Mouse (Mus musculus) midbrain, embryonic 10.5 days (tissue): ENCODE measurements around the gene Gm10037. TPM values are rescaled to one million over a fixed set of nuclear protein-coding genes. Genes with fewer than 3 reads are reported as not detected.
"Not testable (repeated sequence)": the region's sequence is repeated elsewhere in the genome, so short reads cannot be mapped to it uniquely, and the experiment has no call there.

ENCODE experiments used
- DNase-seq: peaks from one replicate; pipeline ENCODE4 v3.0.0-alpha.2; 2017; ENCODE audit warnings: low spot score
- H3K27ac ChIP-seq: fragments of 300-500 bp; sonication (generic); replicated peaks from 2 replicates; pipeline ENCODE4 v1.5.1; 2016; ENCODE audit warnings: mild to moderate bottlenecking
- H3K27me3 ChIP-seq: fragments of 300-500 bp; sonication (generic); 2 replicates; pipeline ENCODE4 v1.6.1; 2016; ENCODE audit warnings: low read depth, mild to moderate bottlenecking; ENCODE audit not compliant: poor library complexity, severe bottlenecking
- H3K36me3 ChIP-seq: fragments of 300-500 bp; sonication (generic); 2 replicates; pipeline ENCODE4 v1.6.1; 2016; ENCODE audit warnings: mild to moderate bottlenecking, moderate library complexity
- H3K4me1 ChIP-seq: fragments of 300-500 bp; sonication (generic); 2 replicates; pipeline ENCODE4 v1.6.1; 2016
- H3K4me3 ChIP-seq: fragments of 300-500 bp; sonication (generic); 2 replicates; pipeline ENCODE4 v1.5.1; 2016; ENCODE audit warnings: mild to moderate bottlenecking, moderate library complexity
- H3K9me3 ChIP-seq: fragments of 300-500 bp; sonication (generic); replicated peaks from 2 replicates; pipeline ENCODE4 v1.6.1; 2016; ENCODE audit warnings: mild to moderate bottlenecking
- WGBS: fragments of 180-500 bp; shearing (Covaris S2); methylation state at CpG from one replicate; pipeline ENCODE4 v1.1.7; 2016; 5-methylcytosine and 5-hydroxymethylcytosine counted together
- polyA plus RNA-seq: library from polyadenylated mRNA; unstranded; fragments of >200 nt; fragmentation: Nextera tagmentation; extraction: Ambion mirVana; gene quantifications from 2 replicates; pipeline ENCODE4 v1.2.1, GENCODE M21; 2016

Gene Gm10037
- 1.8 TPM in 2 replicates for polyA plus RNA-seq

DNA sequence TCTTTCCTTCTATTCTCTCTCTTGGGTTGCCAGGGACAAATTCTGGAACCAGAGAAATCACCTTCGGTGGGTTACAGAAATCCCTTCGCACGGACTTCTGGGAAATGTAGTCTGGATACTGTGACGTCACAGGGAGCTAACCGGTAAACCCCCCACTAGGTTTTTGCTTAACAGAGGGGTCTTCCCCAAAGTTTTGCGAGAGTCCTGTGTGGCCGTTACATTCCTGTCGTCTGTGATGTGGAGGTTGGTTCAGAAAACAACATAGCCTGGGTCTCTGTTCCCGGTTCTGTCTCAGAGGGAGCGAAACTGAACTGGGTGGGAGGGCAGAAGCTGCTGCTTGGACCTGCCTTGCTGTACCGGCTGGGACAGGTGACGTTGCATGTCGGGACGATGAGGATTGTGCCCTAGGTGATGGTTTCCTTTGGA lies at the start of gene Gm10037:
Gene Gm10037, plus strand, starts transcription at position 196 of the 426 bp plus-strand sequence.
- Histone ChIP-seq H3K4me3 (peak within 1 kb of the TSS; percentile 61), H3K36me3 (peaks cover 13% of the 10 kb centered on the region), H3K27me3 (no peaks in the 10 kb centered on the region), H3K4me1 (peaks cover 7% of the 10 kb centered on the region), H3K27ac (peak within 1 kb of the TSS; percentile 78), H3K9me3 (peaks cover 8% of the 10 kb centered on the region)
- DNase-seq = peak; percentile 43
- 3% methylated on average over 14 of the region's 14 CpGs for WGBS

DNA sequence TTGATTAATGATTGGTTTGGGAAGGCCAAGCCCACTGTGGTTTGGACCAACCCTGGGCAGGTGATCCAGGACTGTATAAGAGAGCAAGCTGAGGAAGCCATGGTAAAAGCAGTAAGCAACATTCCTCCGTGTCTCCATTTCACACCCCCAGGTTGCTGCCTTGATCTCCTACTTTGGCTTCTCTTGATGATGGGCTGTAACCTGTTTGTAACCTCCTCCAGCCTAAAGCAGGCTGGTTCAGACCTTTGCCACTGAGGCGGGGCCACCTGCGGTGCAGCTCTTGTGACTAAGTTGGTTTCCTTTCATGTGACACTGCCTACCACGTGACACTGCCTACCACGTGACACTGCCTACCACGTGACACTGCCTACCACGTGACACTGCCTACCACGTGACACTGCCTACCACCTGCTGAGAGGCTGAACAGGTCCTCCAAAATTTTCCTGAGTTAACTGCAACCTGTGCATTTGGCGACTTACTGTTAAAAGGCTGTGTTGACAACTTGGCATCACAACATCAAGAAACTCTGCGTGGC lies 38.9 kb upstream of the Gm10037 start:
- Histone ChIP-seq H3K27me3 (no peaks in the 10 kb centered on the region), H3K27ac (no peak overlapping the region), H3K4me1 (no peaks in the 10 kb centered on the region), H3K36me3 (peaks cover 28% of the 10 kb centered on the region), H3K4me3 (no peak overlapping the region), H3K9me3 (no peaks in the 10 kb centered on the region; the same call in 1 of the 2 replicates)
- DNase-seq = no peak
- WGBS = 92% methylated on average over 10 of the region's 10 CpGs

DNA sequence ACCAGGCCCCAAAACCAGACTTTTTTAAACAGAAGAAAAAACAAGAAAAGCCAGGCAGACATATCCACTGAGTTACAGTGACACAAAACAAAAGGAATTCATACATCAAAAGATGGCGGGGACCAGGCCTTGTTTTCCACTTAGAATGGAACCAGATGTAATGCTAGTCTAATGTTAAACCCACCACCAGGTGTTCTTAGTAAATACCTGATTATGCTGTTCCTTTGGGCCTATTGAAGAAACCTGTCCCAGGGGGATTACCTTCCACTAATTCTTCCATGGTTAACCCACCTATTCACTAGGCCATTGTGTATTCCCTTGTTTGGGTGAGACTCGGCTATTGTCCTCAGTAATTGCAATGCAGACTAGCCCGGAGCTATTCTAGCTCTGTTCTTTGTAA lies 32.3 kb upstream of the Gm10037 start:
- no peak for DNase-seq
- Histone ChIP-seq H3K9me3 (no peaks in the 10 kb centered on the region), H3K27ac (no peak overlapping the region), H3K27me3 (no peaks in the 10 kb centered on the region), H3K4me3 (no peak overlapping the region), H3K36me3 (no peaks in the 10 kb centered on the region), H3K4me1 (no peaks in the 10 kb centered on the region)
- WGBS = 76% methylated on average over 3 of the region's 3 CpGs

DNA sequence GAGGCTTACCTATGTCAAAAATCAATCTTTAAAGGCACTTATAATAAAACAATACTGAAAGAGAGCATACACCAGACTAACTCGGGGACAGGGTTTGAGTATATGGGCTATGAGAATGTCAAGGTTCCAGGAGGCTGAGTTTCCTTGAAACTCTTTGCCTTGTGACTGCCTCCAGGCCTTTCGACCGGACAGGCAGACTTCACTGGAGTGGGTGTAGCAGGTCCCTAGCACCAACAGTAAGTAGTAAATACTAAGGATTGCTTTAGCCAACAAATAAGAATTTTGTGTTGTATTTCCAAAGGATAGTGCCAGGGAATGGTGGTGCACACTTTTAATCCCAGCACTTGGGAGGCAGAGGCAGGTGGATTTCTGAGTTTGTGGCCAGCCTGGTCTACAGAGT lies 31.8 kb upstream of the Gm10037 start:
- not testable (repeated sequence) for H3K27me3 ChIP-seq, DNase-seq, H3K9me3 ChIP-seq, H3K27ac ChIP-seq, H3K4me1 ChIP-seq, H3K4me3 ChIP-seq, H3K36me3 ChIP-seq
- 93% methylated on average over 3 of the region's 3 CpGs for WGBS

DNA sequence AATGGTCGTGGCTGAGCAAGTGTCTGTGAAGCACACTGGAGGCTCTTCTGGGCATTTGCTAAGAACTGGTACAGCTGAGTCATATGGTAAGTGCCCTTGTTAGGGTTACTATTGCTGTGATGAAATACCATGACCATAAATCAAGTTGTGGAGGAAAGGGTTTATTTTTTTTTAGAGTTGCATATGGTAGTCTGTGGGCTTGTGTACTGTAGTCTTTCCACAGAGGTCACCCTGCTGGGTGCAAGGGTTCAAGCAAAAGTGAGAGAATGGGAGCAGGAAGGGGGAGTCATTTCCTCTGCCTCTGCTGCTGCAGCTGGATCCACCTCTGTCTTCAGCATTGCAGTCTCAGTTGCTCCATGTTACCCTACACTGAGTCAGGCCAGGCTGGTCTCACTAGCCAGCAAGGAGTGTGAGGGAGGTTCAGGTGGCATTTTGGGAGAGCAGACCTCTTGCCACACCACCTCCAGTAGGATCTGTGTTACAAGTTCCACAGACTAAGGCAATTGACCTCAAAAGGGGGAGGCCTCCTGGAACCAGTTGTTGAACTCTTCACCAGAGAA lies 19.2 kb upstream of the Gm10037 start:
- Histone ChIP-seq H3K9me3 (peaks cover 5% of the 10 kb centered on the region; the same call in 1 of the 2 replicates), H3K4me3 (no peak overlapping the region), H3K27me3 (no peaks in the 10 kb centered on the region), H3K4me1 (peaks cover 3% of the 10 kb centered on the region; the same call in 1 of the 2 replicates), H3K27ac (no peak overlapping the region), H3K36me3 (0 out of 2 replicates have a peak, but pooled peaks cover 10% of the 10 kb centered on the region)
- 75% methylated on average over 1 of the region's 1 CpGs for WGBS
- no peak for DNase-seq

DNA sequence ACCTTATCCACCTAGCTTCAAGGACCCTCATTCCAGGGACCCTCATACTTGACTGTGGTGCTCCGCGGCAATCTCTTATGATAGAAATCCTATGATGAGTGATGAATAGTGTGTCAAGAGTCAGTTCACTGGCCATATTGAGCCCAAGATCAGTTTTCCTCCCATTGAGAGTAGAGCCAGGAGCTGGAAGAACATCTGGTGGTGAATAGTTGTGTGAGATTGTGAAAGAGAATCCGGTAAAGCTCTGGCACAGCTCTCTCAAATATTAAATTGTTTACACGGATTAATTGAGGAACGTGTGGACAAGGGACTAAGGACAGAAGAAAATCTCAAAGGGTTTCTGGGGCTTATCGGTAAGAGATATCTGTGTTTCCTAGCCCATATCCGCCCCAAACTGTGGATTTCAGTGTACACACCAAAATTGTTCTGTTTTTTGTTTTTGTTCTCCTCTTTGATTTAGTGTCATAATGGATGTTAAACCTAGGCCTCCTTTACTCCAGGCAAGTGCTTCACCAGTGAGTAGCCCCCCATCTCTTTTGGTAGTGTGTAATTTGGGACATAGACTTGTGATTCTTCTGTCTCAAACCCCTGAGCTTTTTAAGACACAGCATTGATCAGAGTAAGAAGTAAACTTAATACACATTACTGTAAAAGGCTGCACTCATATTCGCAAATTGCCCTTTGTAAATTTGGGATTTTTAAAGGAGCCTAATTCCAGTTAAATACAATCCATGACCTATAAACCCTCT lies 17.8 kb upstream of the Gm10037 start:
- H3K27ac ChIP-seq = peak overlapping the region; percentile 90
- peaks cover 14% of the 10 kb centered on the region for H3K36me3 ChIP-seq
- peaks cover 3% of the 10 kb centered on the region; the same call in 1 of the 2 replicates for H3K4me1 ChIP-seq
- peaks cover 8% of the 10 kb centered on the region; the same call in 1 of the 2 replicates for H3K9me3 ChIP-seq
- no peaks in the 10 kb centered on the region for H3K27me3 ChIP-seq
- WGBS = 74% methylated on average over 8 of the region's 8 CpGs
- DNase-seq = no peak
- H3K4me3 ChIP-seq = peak overlapping the region; percentile 86

DNA sequence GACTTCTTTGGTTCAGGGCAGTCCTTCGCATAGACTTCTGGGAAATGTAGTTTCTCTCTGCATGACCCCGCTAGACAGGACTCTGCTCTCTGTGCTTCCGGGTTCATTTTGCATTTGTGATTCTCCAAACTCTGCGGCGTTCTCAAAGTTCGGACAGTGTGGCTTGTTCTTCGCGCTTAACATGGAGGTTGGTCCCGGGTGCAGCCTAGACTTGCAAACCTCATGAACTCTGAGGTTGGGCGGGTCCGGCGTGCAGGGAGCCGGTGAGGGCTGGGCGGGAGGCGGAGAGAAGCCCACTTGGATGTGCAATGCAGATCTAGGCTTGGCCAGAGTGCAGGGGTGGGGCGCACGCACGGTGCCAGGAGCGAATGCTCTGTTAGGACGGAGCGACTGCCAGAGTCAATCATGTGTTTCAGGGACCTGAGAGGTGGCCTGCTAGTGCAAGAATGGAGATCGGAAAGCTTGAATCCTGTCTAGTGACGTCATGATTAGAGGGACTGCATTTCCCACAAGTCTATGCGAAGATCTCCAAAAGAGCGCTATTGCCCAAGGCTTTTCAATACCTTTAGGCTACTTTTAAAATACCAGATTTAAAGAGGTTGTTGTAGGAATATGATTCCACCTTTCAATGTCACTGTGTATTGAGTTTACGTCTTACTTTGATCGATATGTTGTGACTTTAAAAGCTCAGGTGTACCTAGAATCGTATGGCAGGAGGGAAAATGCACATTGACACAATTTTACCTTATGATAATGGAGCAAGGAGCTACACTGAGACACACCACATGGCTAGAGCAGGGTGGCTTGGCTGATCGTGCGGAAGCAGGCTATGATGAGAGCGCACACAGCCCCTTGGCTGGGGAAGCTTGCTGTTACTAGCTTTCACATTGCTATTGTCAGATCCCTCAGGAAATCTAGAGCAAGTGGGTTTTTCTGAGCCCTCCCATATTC lies 16.9 kb upstream of the Gm10037 start, which contains the start of gene Zfp273:
Gene Zfp273, plus strand, starts transcription at position 31 of the 951 bp plus-strand sequence.
- H3K27me3 ChIP-seq = no peaks in the 10 kb centered on the region
- H3K4me1 ChIP-seq = peaks cover 3% of the 10 kb centered on the region; the same call in 1 of the 2 replicates
- peaks cover 12% of the 10 kb centered on the region; the same call in 1 of the 2 replicates for H3K9me3 ChIP-seq
- peak within 1 kb of the TSS; percentile 86 for H3K4me3 ChIP-seq
- DNase-seq = peak; percentile 81
- H3K27ac ChIP-seq = peak within 1 kb of the TSS; percentile 90
- peaks cover 22% of the 10 kb centered on the region for H3K36me3 ChIP-seq
- 6% methylated on average over 31 of the region's 31 CpGs for WGBS

DNA sequence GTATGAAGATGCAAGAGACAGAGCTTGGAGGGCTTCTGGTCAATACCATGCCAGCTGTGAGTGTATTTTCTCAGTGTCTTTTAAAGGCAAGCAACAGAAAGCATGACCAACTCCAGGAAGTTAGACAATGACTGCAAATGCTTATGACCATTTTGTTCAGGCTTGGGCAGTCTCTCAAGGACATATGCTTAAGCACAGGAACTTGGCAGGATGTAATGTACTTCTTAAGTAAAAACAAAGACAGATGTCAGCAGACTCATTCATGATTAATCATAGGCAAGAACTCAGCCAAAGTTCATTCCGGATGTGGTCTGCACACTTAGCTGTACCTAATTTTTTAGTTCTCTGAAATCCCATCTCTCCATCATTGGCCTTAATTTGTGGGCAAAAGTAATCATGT lies 12.3 kb upstream of the Gm10037 start:
- H3K36me3 ChIP-seq = peaks cover 52% of the 10 kb centered on the region

DNA sequence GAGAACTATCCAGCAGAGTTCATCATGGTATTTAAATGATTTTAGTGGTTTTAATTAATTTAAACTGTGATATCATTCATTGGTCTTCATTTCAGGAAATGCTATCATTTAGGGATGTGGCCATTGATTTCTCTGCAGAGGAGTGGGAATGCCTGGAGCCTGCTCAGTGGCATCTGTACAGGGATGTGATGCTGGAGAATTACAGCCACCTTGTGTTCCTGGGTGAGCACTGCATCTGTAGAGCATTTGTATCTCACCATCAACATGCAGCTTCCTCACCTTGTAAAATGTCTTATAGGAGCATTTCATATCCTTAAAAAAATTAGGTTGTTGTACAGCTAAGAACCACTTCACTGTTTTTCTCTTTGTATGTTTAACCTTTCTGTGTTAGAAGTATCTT lies 2.2 kb downstream of the Gm10037 start:
- not testable (repeated sequence) for DNase-seq, H3K4me3 ChIP-seq, H3K27ac ChIP-seq, H3K36me3 ChIP-seq, H3K27me3 ChIP-seq, H3K9me3 ChIP-seq, H3K4me1 ChIP-seq

More for the DNA sequence above, 12.3 kb upstream of the Gm10037 start:
- no peaks in the 10 kb centered on the region for H3K27me3 ChIP-seq
- 98% methylated on average over 1 of the region's 1 CpGs for WGBS
- peaks cover 3% of the 10 kb centered on the region; the same call in 1 of the 2 replicates for H3K4me1 ChIP-seq
- no peak for DNase-seq
- peaks cover 25% of the 10 kb centered on the region; the same call in 1 of the 2 replicates for H3K9me3 ChIP-seq
- H3K4me3 ChIP-seq = no peak overlapping the region
- H3K27ac ChIP-seq = no peak overlapping the region

DNA sequence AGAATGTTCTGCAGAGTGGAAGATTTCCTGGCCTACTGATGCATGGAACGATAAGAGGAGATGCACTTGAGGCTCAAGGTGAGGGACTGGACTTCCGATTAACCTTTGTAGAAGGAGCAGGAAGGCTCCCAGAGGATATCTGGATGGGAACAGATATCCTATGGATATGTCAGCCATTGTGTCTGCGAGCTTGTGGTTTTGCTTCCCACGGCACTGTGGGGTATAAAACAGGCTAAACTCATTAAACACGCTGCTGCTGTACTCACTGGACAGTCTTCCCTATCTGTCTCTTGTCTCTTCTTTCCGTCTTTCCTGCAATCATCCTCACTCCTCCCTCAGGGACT lies 12.8 kb downstream of the Gm10037 start:
- Histone ChIP-seq H3K27me3 (no peaks in the 10 kb centered on the region), H3K36me3 (no peaks in the 10 kb centered on the region), H3K9me3 (no peaks in the 10 kb centered on the region), H3K27ac (no peak overlapping the region; the same call in 1 of the 2 replicates), H3K4me3 (peak overlapping the region; percentile 53), H3K4me1 (peaks cover 10% of the 10 kb centered on the region)
- DNase-seq = no peak
- WGBS = 55% methylated on average over 6 of the region's 6 CpGs

DNA sequence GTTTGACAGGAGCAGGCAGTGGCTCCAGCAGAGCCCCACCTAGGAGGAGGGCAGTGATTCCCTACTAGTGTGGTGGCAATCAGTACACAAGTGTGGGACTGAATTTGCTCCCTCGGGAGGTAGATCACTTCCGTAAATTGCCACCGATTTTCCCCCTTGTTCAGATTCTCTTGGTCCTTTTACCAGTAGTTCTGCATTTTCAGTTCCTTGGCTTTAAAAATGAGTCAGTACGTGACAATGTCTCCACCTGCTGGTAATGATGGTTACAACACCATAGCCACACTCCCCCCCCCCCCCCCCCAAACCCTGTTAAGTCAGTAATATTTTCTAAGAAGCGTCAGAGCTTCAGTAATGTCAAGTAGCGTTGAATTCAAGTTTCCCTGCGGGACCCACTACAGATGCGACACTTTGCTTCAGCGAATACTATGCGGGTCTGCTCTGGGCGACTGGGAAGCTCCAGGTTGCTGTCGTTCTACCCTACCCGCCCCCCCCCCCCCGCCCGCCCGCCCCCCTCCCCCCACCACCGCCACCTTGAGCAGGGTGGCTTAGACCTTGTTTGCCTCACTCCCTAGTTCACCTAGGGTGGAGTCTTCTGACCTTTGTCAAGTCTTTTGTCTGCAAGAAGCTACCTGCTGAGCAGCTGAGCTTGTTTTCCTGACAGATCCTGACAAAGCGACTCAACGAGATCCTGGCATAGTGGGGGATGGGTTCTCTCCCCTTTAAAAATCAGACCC lies 13.4 kb downstream of the Gm10037 start:
- H3K4me3 ChIP-seq = peak overlapping the region; percentile 53
- H3K27ac ChIP-seq = peak overlapping the region; percentile 67
- H3K9me3 ChIP-seq = no peaks in the 10 kb centered on the region
- H3K36me3 ChIP-seq = no peaks in the 10 kb centered on the region
- WGBS = 0% methylated on average over 15 of the region's 19 CpGs
- peaks cover 10% of the 10 kb centered on the region for H3K4me1 ChIP-seq
- H3K27me3 ChIP-seq = no peaks in the 10 kb centered on the region
- DNase-seq = peak; percentile 68

DNA sequence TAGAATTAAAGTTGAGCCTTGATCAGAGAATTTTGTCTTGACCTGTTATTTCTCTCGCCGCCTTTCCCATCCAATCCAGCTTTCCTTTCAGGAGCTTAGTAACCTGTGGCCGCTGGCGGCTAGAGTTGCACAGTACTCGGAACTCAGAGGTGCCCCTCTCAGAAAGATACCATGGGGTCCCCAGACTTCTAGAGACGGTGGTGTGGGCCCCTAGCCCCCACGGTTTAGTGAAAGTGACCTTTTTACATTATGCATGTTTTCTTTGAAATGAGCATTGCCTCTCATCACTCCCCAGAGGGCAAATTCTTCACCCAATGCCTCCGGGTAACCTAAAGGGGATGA lies 13.9 kb downstream of the Gm10037 start:
- H3K4me3 ChIP-seq = peak overlapping the region; percentile 53
- no peaks in the 10 kb centered on the region for H3K9me3 ChIP-seq
- 19% methylated on average over 8 of the region's 8 CpGs for WGBS
- peaks cover 10% of the 10 kb centered on the region for H3K4me1 ChIP-seq
- no peaks in the 10 kb centered on the region for H3K36me3 ChIP-seq
- no peak overlapping the region; the same call in 1 of the 2 replicates for H3K27ac ChIP-seq
- no peak for DNase-seq
- H3K27me3 ChIP-seq = no peaks in the 10 kb centered on the region
